Mouse (Mus musculus) lung, postnatal 4 days (tissue): ENCODE data around the gene 1700003F12Rik.

Experiments
- DNase-seq, 2 experiments: peaks; one replicate each; pipeline ENCODE4 v3.0.0; 2021

1700003F12Rik gene

DNA sequence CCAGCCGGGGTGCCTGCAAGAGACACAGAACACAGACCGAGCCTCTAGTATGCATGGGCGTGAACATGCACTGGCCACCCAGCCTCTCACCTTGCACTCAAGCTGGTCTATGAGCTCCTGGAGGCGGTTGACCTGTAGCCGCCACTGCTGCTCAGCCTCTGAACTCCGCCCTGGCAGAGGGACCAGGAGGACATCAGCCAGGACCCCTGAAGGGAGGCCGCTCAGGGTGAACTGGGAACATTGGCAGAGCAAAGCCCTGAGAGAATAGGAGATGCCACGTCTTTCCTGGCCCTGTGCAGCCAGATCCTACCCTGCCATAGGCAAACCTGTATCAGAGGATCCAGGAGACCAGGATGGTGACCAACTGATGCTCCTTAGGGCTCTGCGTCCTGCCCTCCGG lies at the start of gene 1700003F12Rik:
1700003F12Rik (plus strand) TSS at position 375 of the 400 bp plus-strand sequence.
- no peak for DNase-seq

DNA sequence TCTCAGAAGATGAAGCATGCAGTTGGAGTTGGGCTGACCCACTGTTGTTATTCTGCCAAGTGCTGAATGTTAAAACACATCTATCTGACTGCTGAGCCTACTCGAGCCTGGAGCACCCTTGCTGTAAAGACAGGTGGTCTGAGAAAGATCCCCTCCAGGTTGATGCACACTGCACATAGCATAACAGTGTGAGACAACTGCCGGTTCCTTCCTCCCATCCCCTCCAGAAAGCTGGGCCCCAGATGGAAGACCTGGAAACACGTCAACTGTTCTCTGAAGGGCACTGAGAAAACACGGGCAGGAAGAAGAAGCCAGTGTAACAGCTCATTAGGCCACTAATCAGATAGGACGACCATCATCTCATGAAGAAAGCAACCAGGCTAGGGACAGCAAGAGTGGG lies 48.3 kb upstream of the 1700003F12Rik start:
- DNase-seq = no peak

DNA sequence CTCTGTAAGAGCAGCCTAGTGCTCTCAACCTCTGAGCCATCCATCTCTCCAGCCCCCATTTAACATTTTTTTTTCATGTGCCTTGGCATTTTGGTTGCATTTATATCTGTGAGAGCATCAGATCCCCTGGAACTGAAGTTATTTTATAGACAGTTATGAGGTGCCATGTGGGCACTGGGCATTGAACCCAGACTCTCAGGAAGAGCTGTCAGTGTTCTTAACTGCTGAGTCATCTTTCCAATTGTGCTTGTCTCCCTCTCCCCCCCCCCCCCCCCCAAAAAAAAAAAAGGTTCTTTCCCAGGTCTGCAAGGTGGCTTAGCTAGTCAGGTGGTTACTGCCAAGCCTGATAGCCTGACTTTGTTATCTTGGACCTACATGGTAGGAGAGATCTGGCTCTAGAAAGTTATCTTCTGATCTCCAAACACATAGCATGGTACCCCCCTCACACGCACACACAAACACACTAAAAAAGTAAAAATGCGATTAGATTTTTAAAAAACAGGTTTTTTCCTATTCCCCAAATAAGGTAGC lies 47.1 kb upstream of the 1700003F12Rik start:
- no peak for DNase-seq

DNA sequence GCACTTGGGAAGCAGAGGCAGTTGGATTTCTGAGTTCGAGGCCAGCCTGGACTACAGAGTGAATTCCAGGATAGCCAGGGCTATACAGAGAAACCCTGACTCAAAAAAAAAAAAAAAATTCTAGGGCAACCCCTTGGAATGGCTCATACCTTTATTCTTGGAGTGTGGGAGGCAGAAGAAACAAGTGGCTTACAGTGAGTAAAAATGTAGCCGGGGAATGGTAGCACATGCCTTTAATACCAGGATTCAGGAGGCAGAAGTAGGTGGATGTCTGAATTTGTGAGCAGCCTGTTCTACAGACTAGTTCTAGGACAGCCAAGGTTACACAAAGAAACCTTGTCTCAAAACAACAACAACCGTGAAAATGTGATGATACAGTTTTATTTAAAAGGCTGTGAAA lies 46.1 kb upstream of the 1700003F12Rik start:
- DNase-seq = no peak

DNA sequence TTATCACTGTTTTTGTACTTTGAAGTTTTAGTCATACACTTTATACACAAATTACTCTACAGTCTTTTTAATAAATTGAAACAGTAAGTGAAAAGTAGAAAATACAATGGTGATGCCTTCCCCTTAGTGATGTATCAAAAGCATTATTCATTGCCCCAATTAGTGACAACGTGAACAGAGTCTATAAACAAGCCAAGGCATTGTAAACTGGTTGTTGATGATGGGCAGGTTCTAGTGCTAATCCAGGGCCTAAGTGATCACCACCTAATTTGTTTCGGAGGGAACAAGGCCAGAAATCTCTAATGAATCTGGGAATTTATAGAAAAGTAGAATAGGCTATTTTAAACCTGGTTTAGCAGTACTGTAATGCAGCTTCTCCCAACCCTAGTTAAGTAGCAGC lies 39.8 kb upstream of the 1700003F12Rik start:
- no peak for DNase-seq

DNA sequence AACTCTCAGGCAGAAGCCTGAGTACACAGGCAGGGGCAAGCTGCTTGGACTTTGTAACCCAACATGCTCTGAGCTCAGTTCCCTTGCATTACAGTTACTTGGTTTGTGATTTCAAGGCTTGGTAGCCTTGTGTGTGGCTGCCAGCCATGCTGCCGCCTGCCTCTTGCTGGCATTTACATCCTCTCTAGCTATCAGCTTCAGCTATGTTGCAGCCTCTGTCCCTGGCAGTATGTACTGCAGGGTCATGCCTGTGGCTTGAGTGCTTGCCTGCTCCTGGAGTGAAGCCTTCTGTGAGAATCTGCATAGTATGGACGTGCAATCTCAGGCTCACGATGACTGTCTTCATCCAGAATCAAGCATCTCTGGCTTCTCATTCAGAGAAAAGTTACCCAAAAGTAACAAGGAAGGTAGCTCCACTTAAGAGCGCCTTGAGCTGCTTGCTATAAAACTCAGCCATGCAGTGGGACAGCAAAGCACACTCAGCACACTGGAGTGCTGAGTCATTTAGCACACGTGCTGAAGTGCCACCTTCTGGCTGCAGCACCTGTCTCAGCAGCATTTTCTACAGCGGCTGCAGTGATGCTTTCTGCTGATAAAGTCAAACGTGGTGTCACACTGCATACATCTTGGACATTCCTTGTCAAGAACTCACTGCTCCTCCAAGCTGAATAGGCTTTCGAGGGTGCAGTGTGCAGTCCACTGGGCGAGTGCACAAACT lies 39.2 kb upstream of the 1700003F12Rik start:
- peak in 1 of 2 experiments; percentile 27 for DNase-seq

DNA sequence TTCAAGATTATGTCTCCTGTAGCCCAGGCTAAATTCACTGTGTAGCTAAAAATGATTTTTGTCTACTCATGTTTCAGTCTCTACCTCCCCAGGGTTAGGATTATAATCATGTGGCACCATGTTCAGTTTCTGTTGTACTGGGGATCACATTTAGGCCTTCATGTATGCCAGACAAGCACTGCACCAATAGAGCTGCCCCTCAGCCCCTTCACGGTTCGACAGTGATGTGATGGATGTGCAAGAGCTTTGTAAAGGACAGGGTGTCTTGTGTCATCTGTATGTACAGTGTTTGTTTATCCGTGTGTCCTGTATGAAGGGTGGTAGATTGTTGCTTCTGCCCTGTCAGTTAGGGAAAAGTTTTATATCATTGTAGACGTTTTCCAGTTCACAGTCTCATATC lies 38.4 kb upstream of the 1700003F12Rik start:
- no peak for DNase-seq

DNA sequence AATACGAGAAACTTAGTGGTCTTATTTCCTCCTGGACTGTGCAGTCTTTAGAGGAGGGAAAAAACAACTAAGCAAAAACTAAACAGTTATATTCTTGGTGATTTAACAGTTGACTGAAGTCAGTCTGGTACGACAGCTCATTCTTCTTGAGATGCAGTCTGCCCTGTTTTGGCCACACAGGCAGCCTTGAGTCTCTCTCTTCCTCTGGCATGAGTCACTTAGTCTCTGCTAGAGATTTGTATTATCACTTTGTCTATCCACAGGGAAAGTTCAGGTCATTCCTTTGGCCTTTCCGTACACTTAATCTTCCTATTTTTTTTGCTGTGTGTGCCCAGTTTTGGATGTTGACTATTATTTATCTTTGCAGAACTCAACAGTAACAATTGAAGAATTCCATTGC lies 36.7 kb upstream of the 1700003F12Rik start:
- DNase-seq = no peak

DNA sequence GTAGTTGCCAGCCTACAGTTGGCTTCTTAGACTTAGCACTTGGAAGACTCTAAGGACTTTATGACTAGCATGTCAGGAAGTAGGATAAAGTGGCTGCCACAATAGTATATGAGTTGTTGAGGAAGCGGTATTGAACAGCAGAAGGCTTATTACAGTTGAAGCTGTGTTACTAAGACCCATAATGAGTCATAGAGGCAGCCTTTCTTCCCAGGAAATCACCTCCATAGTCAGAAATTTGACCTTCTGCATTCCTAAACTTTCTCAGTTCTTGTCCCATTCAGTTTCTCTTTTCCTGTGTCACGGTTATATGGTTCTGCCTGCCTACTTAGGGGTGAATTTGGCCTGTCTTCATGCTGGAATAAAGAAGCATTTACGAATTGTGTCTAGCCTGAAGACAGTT lies 29.9 kb upstream of the 1700003F12Rik start:
- DNase-seq = no peak

DNA sequence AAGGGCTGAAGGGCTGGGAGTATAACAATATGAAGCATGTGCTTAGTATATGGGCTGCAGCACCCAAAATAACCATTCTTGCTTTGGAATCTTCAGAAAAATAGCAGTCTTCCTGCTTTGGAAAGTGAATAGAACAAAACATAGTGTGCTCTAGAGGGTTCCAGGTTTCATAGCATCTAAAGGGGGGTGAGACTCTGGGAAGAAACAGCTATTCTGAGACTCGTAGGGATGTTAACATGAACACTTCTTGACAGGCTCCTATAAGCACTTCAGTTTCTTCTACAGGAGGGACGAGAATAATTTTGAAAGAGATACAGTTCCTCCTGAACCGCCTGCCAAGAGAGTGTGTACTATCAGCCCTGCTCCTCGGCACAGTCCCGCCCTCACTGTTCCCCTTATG lies 29.5 kb upstream of the 1700003F12Rik start:
- DNase-seq = no peak

DNA sequence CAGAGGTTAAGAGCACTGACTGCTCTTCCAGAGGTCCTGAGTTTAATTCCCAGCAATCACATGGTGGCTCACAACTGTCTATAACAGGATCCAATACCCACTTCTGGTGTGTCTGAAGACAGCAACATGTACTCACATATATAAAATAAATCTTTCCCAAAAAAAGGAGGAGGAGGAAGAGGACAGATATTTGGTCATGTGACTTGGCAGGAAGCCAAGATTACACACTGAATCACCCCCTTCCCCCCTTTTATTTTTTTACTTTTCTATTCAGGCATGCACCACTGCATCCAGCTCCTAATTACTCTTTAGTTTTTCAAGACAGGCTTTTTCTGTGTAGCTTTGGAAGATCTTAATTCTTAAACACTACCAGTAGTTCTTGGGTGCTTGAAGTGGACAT lies 25.4 kb upstream of the 1700003F12Rik start:
- no peak for DNase-seq

DNA sequence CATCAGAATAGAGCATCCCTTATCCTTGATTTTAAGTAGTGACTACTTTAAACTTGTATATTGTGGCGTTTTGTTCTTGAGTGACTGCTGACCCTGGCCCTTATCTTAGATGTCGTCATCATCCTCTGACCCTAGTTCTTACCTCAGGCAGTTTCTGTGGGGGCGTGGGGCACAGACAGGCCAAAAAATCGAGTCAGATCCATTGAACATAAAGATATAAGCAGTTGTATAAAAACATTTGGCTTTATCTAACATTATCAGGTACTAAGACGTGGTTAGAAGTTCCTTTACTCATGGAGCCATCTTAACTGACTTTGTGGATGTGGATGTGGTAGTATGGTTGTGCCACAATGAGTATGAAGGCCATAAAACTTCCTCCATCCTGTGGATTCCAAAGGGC lies 24.6 kb upstream of the 1700003F12Rik start:
- DNase-seq = no peak

DNA sequence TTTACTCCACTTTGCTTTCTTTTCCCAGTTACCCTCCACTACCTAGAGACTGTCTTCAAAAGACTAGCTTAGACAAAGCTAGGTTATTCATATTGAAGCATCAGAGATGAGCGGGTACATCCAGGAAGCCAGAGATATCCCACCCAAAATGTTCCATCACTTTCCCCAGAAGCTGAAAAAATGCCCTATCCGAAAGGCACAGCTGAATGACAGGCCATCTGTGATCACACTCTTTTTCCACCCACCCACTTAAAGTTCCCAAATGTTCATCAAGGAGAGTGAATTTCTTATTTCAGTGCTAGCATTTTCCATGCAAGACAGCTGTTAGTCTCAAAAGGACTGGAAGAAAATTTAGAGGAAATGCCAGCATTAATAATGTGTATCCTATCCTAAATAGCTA lies 21.6 kb upstream of the 1700003F12Rik start:
- DNase-seq = no peak

DNA sequence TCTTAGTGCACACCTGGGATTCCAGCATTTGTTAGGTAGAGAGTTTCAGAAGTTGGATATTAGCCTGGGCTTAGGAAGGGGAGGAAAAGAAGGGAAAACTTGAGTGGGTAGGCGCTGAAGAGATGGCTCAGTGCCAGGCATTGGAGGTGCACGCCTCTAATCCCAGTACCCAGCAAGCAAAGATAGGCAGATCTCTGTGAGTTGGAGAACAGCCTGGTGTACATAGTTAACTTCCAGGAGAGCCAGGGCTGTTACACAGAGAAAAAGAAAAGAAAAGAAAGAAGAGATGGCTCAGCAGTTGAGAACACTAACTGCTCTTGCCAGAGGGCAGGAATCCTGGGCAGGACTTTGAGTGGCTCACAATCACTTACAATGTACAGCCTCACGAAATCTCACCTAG lies 20.4 kb upstream of the 1700003F12Rik start:
- DNase-seq = no peak

DNA sequence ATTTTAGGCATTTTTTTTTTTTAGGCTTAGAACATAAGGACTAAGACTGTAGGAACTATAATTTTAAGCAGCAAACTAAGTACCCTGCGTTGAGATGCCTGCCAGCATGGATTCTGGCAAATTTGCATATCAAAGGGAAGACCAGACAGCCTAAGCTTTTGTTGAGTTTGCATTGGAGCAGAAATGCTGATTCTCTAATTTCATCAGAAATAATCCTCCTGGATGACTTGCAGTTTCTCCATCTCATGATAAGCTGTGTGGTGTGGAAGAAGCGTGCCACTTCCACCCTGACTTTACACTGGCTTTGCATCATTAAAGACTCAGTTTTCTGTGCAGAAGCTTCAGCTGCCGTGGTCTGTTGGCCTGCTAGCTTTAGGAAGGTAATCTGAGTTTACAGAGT lies 14.0 kb upstream of the 1700003F12Rik start:
- no peak for DNase-seq

DNA sequence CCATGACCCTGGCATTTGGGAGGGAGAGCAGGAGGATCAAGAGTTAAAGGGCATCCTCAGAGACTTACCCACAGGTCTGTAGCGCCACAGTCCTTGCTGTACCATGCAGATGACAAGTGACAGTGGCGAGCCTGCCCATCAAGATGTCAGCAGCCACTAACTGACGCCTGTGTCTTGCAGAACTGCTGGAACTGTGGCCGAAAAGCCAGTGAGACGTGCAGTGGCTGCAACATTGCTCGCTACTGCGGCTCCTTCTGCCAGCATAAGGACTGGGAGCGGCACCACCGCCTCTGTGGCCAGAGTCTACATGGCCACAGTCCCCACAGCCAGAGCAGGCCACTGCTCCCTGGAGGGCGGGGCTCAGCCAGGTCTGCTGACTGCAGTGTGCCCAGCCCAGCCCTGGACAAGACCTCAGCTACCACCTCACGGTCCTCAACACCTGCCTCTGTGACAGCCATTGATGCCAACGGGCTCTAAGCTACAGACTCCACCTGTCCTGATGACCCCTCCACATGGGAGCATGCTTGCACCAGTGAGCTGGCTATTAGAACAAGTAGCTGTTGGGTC lies 12.1 kb upstream of the 1700003F12Rik start:
- no peak for DNase-seq

DNA sequence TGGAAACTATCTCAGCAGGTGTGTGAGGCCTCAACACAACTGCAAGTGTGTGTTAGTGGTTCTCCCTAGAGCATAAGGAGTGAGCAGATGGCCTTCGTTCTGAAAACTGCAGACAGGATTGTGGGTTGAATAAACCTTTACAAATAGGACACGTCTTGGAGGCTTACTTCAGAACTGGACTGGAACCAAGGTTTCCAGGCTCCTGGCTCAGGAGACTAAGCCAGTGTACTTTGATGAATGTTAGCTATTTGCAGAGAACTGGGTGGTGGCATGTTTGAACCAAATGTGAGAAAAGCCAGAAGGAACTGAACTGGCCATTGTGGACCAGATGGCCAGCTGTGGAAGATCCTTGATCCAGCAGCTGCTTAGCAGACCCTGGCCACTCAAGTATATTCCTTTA lies 8.6 kb upstream of the 1700003F12Rik start:
- no peak for DNase-seq

DNA sequence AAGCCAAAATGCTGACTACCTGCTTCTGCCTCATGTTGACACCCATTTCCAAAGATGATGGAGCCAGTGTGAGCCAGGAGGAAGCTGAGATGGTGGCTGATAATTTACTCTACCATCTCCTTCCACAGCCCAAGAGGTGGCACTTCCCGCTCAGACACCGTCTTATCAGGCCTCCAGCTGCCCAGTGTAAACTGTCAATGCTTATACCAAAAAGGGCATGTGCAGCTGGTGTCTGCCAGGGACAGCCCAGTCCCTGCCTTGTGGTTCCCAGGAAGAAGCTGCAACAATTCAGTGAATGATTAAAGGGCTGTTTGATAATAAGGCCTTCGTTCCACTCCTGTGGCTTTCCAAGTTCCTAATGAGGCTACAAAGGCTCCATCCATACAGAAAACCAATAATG lies 8.2 kb upstream of the 1700003F12Rik start:
- no peak for DNase-seq

DNA sequence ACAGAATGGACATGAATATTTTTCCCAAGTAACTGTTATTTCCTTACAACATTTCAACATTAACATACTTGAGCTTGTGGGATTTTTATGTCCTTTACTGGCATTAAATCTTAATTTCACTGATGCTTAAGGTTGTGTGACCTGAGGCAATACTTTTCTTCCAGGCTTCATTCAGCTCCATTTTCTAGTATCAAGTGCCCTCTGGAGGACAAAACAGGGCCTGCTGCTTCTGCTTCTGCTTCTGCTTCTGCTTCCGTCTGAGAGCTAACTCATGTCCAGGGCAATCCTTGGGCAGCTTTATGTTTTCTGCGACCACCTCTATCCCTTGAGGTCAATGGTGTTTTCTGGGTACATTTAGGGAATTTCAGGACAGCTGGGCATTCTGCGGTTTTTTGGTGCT lies 7.2 kb upstream of the 1700003F12Rik start:
- peak in 1 of 2 experiments; percentile 61 for DNase-seq

DNA sequence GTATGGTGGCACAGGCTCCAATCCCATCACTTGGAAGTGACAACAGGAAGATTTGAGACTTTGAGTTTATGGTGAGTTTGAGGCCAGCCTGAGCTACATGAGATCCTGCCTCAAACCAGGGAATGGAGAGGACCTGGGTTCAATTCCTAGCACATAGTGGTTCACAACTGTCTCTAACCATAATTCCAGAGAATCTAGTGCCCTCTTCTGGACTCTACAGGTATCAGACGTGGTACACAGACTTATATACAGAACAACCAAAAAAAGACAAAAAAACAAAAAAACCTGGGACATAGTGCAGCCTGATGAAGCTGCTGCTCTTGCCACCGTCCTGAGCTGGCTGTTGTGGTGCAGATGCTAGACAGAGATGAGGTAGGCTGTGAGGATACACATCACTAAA lies 5.3 kb upstream of the 1700003F12Rik start:
- DNase-seq = no peak

DNA sequence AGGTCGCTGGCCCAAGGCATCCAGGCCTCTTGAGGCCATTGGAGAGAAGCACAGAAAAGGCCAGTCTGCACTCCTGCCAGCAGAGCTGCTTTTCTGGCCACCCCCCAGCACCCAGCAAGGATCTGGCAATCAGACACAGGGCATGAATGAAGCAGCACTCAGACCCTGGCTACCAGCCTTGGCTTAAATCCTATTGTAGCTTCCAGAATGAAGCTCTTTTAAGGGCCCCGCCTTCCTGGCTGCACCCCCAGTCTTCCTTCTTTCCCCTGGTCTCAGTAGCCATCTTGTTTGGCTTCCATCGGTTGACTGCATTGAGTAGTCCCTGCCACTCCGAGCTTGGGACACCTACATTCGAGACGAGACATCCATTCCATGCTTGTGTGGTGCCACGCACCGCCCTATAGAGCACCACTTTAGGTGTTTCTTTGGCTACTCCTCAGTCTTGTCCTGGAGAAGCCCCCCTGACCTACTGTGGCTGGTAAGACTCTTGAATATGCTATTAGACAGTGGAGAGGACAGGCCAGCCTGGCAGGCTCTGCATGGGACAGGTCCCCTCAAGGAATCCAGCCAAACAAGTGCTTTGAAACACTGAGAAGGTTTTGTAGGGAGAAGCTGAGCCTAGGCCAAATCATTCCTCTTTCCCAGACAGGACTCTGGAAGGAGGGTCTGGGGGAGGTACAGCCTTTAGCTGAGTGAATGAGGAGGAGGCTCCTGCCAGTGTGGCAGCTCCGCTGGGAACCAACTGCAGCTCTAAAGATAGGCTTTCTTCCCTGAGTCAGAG lies 3.1 kb upstream of the 1700003F12Rik start:
- no peak for DNase-seq

DNA sequence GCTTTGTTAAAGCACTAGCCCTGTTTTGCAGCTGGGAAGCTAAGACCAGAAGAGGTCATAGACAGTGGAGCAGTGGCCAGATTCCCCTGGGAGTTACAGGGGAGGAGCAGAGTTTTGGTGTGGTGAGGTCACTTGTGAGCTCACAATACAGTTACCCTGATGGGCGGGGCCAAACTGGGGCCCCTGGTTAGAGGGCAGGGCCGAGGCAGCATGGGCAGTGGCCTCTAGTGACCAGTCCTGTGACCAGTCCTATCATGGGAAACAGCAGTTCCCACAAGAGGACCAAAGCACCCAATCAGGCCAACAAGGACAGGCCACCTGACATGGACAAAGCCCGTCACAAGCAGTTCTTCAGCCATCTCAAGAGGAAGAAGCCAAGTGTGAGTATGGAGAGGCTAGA lies 1.8 kb downstream of the 1700003F12Rik start:
- DNase-seq = peak; percentile 41 to 57

DNA sequence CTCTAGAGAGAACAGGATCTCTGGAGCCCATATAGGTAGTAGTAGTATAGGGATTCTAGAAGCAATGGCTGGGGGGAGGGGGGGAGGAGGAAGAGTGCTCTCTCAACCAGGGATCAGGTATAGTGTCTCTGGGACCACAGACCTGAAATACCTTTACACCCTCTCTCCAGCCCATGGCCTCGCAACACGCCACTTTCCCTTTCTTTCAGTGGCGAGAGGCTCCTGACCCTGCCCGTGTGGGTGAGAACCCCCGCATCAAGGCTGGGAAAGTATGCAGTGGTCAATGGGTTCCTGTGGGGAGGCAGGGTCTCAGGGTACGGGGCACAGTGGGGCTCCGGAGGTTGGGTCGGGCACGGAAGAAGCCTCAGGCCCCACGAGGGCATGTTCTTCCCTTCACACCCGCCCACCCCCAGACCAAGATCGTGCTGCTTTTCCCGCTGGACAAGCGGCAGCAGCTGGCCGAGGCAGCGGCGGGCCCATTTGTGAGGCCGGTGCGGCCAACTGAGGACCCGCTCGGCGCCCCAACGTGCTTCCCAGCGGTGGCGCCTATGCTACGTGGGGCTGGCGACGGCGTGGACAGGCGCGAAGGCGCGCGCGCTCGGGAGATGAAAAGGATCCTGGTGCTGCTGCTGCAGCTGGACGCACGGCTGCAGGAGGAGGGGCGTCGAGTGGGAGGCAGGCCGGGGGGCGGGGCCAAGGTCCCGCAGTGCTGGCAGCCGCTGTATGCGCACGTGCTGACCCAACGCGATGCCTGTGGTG lies 2.4 kb downstream of the 1700003F12Rik start:
- DNase-seq = peak; percentile 77 to 85
